Mouse (Mus musculus) liver, embryonic 14.5 days (tissue): ENCODE measurements at regions not wholly inside any gene's neighbourhood (a gene's known extent, or its start where the extent isn't known, plus 50 kb on each side); places are given as distances from the start of the nearest gene placed in this dataset.

Source experiments
- CTCF ChIP-seq: IDR thresholded peaks from 2 replicates; pipeline ENCODE4 v1.5.1; 2016; ENCODE audit warnings: antibody characterized with exemption, low read depth, control low read depth
- EP300 ChIP-seq: IDR thresholded peaks from 2 replicates; pipeline ENCODE4 v1.6.1; 2016; ENCODE audit warnings: antibody characterized with exemption, low read depth

GRCm38 (mm10) chr9:113486494-113487081, 221.5 kb downstream of the Pdcd6ip start:
- no peak for TF ChIP-seq EP300
- TF ChIP-seq CTCF = no peak
